Mouse (Mus musculus): ENCODE results near the gene Magi1.

DNA sequence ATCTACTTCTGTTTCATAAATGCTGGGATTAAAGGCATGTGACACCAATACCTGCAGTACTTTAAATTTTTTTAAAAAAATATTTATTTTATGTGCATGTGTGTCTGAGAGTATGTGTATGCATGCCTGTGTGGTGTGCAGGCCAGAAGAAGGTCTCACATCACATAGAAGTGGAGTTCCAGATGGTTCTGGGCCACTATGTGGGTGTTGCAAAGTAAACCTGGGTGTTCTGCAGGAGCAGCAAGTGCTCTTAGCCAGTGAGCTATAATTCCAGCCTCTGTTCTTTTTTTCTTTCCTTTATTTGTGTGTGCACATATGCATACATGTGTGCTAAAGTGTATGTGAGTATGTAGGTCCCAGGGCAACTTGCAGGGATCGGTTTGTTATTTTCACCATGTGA lies 546.6 kb downstream of the Magi1 start:
- TF ChIP-seq CTCF (IDR thresholded peaks at IDR 0.05; ENCODE audit: borderline replicate concordance, insufficient read depth, low read length) (no peak), POLR2A (IDR thresholded peaks at IDR 0.05; ENCODE audit: low read depth, low read length) (no peak)
